Mouse (Mus musculus): ENCODE results near the gene Llgl2.
"Not testable (repeated sequence)": the region's sequence is repeated elsewhere in the genome, so short reads cannot be mapped to it uniquely, and the experiment has no call there.

Gene Llgl2

DNA sequence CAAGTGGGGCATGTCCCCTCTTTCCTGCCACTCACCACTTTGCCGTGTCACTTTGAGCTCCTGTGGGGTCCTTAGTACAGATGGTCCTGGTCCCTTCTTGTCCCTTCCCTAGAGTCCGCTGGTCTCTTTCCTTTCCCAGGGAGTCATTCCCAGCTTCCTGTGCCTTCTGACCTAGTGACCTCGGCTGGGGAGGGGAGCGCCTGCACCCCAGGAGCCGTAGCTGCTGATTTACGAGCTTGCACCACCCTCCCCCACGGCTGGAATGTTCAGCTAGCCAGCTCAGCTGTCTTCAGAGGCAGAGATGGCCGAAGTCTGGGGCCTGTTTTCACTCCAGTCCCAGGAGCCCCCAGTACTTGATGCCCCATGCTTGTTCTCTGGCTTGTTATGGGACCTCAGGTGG, 8.7 kb downstream of the Llgl2 start:
- in situ Hi-C loops (cut with MboI, MseI) = no loop called here

DNA sequence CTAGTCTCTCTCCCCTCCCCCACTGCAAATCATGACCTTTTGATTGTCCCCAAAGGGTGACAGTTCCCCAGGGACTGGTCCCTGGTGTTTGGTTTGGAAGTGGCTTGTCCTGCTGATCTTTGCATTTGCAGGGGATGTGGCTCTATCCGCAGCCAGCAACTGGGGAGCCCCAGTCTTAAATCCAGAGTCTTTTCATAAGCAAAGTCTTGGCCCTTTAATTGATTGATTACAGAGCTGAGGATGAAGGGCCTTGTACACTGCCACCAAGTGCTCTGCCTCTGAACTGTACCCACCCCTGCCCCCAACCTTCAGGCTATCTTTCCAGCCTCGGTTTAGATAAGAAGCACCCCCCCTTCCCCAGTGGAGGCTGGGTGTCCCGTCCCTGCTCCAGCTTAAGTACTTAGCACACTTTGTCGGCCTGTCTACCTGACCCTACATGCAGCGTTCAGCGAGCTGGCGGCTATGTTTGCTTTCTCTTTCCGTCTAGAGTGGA, 9.2 kb downstream of the Llgl2 start:
- in situ Hi-C loops (cut with MboI, MseI) = no loop called here

DNA sequence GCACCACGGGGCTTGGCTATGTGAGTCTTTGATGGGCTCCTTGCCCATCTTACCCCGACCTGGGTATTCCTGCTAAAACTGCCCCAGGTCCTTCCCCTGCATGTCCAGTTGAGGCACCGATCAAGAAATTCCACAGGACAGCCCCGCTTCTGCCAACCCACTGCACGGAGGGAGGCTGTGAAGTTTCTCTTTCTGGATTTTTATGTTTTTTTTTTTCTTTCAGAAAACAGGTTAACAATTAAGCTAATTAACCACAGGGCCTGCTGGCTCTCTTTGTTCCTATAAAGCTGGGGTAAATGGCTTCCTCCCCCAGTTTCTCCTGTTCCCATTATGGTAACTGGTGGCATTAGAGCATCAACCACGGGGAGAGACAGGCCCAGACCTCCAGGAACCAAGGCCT, 10.2 kb downstream of the Llgl2 start:
- in situ Hi-C loops (cut with MboI, MseI) = no loop called here

DNA sequence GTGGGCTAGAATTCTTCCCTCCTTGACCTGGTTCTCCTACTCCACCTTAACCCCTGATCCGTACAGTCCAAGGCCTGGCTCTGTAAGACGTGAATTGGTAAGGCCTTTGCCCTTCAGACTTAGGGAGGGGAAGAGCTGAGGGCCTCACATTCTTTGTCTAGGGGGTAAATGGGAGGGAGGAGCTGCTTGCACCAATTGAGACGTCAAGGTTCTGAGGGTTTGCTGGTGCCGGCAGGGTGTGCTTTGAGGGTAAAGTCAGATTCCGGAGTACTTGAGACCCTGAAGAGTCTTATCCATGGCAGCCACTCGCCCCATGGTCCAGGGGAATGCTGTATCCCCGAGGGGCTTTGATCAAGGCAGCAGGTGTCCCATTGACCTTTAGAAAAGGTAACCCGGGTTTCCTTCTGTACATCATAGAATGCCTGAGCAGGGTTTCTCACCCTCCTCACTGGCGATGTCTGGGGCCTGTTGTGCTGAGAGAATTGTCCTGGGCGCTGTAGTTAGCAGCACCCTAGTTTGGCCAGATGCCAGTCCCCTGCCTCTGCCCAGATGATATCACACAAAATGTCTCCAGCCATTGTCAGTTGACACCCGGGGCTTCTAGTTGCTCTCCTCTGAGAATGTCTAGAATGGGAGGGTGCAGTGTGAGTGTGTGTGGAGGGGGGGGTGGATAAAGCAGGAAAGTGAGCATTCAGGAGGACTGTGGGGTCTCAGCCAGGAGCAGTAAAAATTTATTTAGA, 13.0 kb downstream of the Llgl2 start:
- in situ Hi-C loops (cut with MboI, MseI) = no loop called here

DNA sequence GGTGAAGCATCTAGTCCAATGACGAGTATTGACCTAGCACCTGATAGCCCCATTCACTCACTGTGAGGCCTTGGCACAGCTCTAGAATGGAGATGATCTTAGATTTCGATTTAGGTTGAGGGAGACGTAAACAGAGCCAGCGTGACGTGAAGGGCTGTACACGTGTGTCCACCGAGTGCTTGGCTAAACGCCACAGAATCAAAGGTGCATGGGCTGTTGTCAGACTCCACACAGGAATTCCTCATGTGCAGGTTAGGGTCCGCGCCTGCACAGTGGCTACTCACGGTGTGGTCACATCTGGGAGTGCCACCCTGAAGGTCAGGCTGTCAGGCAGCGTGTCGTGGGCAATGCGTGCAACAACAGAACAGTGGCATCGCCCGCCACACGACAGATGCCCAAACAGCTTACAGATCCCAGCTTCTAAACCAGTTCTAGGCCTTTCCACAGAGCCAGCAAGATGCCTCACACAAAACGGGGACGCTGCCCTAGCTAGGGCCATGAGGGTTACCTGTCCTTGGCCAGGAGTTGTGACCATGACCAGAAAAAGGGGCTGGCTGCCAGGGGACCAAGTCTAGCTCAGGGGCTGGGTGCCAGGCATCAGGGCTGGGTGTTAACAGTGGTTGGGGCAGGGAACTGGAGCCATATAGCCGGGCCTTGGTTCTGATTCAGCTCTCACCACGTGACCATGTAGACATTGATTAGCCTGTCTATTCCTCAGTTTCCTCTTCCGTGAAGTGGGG, 13.9 kb downstream of the Llgl2 start:
- in situ Hi-C loops (cut with MboI, MseI) = no loop called here

DNA sequence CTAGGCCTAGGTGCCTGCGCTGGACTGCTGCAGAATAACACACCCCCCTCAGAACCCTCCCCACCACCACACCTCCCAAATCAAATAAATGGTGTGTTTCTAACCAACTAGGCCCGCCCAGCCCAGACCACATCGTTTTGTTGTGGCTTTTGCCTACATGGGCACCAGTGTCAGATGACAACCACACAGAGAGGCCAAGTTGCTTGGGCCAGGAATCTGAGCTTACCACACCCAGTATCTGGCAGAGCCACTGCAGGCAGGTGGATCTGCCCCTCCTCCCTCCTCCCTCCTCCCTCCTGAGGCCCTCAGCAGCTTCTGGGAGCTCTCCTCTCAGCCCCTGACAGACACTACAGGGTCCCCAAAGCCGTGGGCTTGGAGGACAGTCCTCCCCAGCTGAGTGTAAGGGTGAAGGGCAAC, 15.1 kb downstream of the Llgl2 start:
- in situ Hi-C loops (cut with MboI, MseI) = no loop called here

DNA sequence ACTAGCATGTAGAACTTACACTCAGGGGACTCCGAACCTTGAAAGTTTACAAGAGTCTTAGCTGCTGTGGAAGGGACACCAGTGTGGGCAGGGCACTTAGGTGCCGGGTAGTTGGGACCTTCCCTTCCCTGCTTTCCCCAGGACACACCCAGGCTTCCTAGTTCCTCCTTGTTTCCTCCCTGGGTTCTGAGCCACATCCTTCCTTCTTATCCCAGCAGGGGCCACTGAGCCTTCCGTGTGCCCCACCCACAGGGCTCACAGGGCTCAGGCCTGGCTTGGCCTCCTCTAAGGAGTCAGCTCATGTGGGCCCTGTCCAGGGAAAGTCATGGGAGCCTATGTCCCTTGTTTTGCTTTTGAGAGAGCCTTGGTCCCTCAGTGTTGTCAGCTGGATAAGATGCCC, 15.9 kb downstream of the Llgl2 start:
- in situ Hi-C loops (cut with MboI, MseI) = no loop called here

DNA sequence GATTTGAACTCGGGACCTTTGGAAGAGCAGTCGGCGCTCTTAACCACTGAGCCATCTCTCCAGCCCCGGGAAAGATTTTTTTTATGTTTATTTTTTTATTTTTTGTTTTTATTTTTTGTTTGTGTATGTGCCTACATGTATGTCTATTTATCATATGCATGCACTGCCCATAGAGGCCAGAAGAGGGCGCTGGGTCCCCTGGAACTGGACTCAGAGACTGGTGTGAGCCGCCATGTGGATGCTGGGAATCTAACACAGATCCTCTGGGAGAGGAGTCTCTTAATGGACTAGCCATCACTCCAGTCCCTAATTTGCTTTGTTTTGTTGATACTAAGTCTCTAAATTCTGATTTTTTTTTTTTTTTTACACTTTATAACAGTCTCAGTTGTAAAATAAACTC, 17.2 kb downstream of the Llgl2 start:
- in situ Hi-C loops (cut with MboI, MseI) = no loop called here

DNA sequence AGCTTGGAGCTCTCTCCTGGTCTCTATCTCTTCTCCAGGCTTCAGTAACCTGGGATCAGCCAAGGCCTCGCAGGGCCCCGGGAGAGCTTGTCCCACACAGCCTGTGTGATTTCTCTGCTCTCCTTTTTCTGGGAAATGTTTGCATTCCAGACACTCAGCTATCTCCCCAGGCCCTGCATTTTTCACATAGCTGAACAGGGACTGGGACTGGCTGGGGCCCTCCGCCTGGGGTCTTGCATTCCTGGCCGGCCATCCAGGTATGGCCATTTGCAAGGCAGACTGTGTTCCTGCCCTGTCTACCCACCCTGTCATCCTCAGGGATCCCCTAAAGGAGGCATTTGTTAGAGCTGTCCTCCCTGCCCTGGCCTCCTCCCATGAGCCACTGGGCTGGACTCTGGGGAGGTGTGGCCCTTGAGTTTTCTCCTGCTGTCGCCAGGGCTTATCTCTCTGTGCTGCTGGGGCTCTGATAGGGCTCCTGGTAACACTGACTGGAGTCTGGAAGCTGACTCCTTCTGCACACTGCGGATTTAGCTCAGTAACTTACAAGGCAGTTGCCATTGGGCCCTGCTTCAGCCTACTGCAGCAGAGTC, 18.2 kb downstream of the Llgl2 start:
- in situ Hi-C loops (cut with MboI, MseI) = no loop called here

DNA sequence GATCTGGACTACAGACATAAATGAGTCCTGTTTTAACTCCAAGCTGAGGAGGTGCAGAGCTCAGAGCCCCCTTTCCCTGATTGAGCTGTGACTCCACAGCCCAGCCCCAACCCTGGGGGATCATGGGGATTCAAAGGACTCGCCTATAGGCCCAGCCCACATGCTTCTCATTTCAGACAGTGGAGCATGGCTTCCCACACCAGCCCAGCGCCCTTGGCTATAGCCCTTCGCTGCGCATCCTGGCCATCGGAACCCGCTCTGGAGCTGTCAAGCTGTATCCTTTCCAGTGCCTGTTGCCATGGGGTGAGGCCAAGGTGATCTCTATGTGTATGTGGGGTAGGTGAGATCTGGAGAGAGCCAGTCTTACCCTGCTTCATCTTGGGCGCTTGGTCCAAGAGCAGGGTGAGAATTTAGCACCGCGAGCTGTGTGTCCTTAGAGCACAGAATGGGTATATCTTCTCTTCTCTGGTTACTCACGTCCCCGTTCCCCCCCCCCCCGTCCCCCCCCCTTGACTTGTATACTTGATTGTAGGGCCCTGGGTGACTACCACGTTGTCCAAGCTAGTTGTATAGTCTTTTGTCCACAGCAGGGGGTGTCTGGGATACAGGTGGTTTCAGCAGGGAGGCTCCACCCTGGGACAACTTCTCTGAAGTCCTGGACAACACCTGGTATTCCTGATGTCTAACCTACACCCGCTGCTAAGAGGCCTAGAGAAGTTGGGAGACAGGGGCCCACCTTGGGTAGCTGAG, 19.5 kb downstream of the Llgl2 start:
- in situ Hi-C loops (cut with MboI, MseI) = no loop called here

DNA sequence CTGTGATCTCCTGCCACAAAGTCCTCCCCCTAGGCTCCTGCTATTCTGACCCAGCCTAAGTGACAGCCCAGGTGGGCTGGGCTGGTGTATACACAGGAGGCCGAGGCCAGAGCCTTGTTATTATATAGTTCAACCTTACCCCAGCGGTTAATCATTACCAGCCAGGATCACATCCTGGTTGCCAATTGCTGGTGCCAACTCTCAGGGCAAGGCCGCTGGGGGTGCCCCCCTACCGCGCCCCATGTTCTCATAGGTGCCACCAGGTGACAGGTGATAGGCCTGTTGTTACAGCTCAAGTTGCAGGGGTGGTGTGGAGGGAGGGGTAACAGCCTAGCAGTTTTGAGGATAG, 20.0 kb downstream of the Llgl2 start:
- in situ Hi-C loops (cut with MboI, MseI) = no loop called here

DNA sequence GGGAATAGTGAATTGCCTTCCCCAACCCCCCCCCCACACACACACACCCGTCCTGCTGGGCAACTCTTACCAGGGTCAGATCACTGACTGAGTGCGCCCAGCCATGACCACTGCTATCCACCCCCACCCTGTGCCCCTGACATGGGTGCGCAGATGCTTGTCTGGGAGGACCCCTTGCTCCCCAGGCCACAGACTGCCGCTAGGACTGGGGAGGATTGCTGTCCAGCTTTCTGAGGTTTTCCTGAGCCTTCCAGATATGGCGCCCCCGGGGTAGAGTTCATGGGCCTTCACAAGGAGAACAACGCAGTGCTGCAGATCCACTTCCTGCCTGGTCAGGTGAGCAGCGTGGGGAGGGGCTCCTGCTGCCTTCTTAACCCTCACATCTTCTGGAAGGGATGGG, 20.4 kb downstream of the Llgl2 start:
- in situ Hi-C loops (cut with MboI, MseI) = no loop called here

DNA sequence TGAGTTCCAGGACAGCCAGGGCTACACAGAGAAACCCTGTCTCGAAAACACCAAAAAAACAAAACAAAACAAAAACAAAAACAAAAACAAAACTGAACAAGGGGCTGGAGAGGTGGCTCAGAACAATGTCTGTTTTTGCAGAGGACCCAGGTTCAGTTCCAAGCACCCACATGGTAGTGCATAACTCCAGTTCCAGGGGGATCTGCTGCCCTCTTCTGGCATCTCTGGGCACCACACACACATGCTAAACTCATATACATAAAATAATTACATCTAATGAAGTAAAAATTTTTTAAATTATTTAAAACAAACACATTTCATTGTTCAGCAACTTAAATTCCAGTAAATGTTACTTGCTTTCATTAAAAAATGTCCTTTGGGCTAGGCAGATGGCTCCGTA, 22.0 kb downstream of the Llgl2 start:
- in situ Hi-C loops (cut with MboI, MseI) = no loop called here

DNA sequence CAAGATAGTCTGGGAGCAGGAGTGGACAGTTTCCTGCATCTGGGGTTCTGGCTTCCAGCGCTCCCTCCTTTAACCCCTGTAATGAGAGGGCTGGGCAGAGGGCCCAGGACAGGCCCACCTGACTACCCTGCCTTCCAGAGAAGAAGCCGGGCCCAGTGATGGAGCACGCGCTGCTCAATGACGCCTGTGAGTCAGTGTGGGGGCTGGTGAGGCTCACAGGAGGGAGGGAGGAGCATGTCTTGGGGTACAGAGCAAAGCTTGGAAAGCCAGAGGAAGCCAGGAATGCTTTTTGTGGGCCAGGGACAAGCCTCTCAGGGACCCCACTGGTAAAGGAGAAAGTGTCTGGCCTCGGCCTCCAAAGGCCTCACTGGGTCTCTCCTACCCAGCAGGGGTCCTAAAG, 30.8 kb downstream of the Llgl2 start:
- in situ Hi-C loops (cut with MboI, MseI) = no loop called here

DNA sequence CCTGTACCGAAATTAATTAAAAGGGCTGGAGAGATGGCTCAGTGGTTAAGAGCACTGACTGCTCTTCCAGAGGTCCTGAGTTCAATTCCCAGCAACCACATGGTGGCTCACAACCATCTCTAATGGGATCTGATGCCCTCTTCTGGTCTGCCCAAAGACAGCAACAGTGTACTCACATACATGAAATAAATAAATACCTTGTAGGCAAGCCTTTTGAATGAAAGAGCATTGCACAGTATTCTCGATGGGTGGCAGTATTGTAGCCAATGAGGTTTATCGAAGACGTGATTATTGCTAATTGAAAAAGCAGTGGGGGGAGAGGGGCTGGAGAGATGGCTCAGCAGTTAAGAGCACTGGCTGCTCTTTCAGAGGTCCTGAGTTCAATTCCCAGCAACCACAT, 33.3 kb downstream of the Llgl2 start:
- in situ Hi-C loops (cut with MboI, MseI) = not testable (repeated sequence)

DNA sequence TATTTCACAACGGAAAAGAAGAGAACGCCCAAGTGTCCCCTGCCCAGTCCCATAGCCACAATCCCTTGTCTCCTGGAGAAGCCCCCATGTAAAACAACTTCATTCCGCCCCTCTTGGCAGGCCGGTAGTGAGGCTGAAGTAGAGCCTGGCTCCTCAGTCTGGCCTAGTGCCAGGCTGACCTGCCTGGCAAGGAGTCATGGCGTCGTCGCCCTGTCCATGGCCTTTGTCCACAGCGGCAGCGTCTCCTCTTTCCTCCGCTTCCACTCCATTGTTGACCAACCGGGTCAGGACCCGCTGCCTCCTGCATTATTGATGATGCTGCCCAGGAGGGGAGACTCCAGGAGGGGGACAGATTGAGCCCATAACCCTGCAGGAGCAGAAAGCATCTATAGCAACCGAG, 34.1 kb downstream of the Llgl2 start:
- in situ Hi-C loops (cut with MboI, MseI) = no loop called here

DNA sequence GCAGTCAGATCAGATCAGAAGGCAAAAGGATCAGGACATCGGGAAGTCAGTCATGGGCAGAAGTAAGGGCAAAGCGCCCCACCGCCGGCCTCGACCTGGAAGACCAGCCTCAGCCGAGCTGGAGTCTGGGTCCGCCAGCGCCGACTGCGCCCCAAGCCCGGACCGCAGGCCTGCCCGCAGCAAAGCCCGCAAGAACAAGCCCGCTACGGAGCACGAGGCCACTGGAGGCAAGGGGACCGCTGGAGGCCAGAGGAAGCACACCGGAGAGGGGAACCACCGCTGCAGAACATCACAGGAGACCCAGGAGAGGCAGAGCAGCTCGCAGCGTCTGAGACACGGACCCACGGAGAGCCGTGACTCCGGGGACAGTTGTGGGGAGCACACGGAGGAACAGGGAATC, 34.5 kb downstream of the Llgl2 start, which contains the start of gene Myo15b:
TSS of gene Myo15b (plus strand) at position 53 of the 400 bp plus-strand sequence.
- in situ Hi-C loops (cut with MboI, MseI) = no loop called here

DNA sequence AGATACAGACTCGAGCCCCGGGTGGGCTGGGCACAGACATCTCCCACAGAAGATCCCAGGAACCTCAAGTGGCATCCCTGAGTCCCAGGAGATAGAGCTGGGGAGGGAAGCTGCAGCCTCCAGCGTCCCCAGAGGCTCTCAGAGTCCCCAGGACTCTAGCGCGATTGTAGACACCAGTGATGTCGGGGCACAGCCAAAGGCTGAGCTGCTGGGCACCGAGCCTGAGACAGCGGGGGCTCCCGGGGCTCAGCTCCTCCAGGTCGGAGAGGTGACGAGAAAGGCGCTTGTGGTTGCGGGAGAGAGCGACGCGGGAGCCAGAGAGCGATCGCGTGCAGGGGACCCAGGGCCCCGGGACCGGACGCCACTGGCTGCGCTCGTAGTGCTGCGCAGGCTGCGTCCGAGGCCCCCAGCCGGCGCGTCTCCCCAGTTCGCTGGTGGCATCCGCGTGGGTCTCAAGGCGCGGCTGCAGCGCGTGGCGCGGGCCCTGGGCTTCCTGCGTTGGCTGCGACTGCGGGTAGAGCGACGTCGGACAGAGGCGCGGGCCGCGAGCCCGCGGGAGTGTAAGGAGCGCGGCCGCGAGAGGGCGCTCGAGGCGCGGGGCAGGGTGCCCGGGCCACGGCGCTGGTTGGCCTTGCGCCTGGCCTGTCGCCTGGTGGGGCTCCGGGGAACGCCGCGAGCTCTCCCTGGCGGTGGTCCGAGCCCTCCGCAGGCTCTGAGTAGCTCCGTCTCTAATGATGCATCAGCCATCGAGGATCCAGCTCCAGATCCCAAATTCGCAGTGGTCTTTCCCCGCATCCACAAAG, 35.5 kb downstream of the Llgl2 start:
- in situ Hi-C loops (cut with MboI, MseI) = no loop called here

DNA sequence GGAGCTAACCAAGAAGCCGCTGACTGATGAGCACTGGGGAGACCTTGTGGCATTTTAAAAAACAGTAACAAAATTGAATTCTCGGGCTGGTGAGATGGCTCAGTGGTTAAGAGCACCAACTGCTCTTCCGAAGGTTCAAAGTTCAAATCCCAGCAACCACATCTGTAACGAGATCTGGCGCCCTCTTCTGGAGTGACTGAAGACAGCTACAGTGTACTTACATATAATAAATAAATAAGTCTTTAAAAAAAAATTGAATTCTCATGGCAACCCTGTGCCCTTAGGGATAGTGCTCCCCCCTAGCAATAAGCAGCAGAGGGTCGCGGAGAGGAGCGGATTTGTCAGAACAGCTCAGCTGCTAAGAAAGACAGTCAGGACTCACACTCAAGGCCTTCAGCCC, 40.0 kb downstream of the Llgl2 start:
- in situ Hi-C loops (cut with MboI, MseI) = no loop called here

DNA sequence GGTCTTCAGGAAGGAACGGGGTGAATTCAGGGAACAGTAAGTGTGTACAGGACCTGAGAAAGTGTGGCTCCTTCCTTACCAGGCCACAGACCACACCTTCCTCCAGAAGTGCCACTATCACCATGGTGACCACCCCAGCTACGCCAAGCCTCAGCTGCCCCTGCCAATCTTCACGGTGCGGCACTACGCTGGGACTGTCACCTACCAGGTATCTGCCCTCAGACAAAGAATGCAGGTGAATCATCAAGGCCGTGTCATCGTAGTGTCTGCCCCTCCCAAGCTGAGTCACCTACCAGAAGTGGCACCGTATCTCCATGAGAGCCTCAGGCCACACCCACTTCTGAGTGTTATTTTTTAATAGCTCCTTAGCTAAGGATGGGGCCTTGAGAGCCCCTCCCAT, 45.5 kb downstream of the Llgl2 start:
- in situ Hi-C loops (cut with MboI, MseI) = no loop called here

DNA sequence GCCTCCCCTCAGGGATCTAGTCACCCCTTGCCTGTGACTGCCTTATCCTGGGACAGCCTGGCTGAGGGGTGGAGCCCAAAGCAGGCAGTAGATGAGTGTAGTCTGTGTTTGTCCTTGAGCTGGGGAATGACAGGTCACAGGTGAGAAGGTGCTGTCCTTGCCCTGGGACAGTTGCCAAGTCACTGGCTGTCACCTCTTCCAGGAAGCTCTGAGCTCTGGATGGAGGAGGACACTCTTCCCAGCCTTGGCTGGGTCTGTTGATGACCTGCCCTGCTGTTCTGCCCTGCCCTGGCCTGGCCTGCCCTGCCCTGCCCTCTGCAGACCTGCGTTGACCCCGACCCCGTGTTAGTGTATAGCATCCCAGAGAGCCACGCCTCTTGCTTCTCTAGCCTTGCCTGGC, 48.6 kb downstream of the Llgl2 start:
- in situ Hi-C loops (cut with MboI, MseI) = no loop called here
